Mouse (Mus musculus) heart, embryonic 12.5 days (tissue): ENCODE data around the gene Nprl2. TPM values are rescaled to one million over a fixed set of nuclear protein-coding genes. Genes with fewer than 3 reads are reported as not detected.

Experiments
- ATAC-seq: fragments of 200-750 bp; cut with Nextera tagmentation; 2 replicates; pipeline ENCODE4 v1.8.0; 2017; ENCODE audit warnings: moderate TSS enrichment, moderate library complexity; ENCODE audit not compliant: insufficient number of reproducible peaks, low FRiP score
- H3K27ac ChIP-seq: fragments of 300-500 bp; sonication (generic); 2 replicates; pipeline ENCODE4 v1.5.1; 2016; ENCODE audit warnings: mild to moderate bottlenecking, moderate library complexity; ENCODE audit not compliant: poor library complexity, severe bottlenecking
- H3K27me3 ChIP-seq: fragments of 300-500 bp; sonication (generic); replicated peaks from 2 replicates; pipeline ENCODE4 v1.6.1; 2016; ENCODE audit warnings: mild to moderate bottlenecking, moderate library complexity
- H3K36me3 ChIP-seq: fragments of 300-500 bp; sonication (generic); 2 replicates; pipeline ENCODE4 v1.6.1; 2016; ENCODE audit warnings: mild to moderate bottlenecking, moderate library complexity
- H3K4me1 ChIP-seq: fragments of 300-500 bp; sonication (generic); replicated peaks from 2 replicates; pipeline ENCODE4 v1.6.1; 2016; ENCODE audit warnings: mild to moderate bottlenecking
- H3K4me2 ChIP-seq: fragments of 300-500 bp; sonication (generic); 2 replicates; pipeline ENCODE4 v1.6.1; 2016; ENCODE audit warnings: mild to moderate bottlenecking, moderate library complexity
- H3K4me3 ChIP-seq: fragments of 300-500 bp; sonication (generic); 2 replicates; pipeline ENCODE4 v1.5.1; 2016; ENCODE audit warnings: mild to moderate bottlenecking
- H3K9ac ChIP-seq: fragments of 300-500 bp; sonication (generic); 2 replicates; pipeline ENCODE4 v1.6.1; 2016; ENCODE audit warnings: mild to moderate bottlenecking, moderate library complexity
- H3K9me3 ChIP-seq: fragments of 300-500 bp; sonication (generic); replicated peaks from 2 replicates; pipeline ENCODE4 v1.6.1; 2016; ENCODE audit warnings: mild to moderate bottlenecking, moderate library complexity
- WGBS: fragments of 180-500 bp; shearing (Covaris S2); methylation state at CpG from one replicate; pipeline ENCODE4 v1.1.7; 2016; 5-methylcytosine and 5-hydroxymethylcytosine counted together
- polyA plus RNA-seq: library from polyadenylated mRNA; unstranded; fragments of >200 nt; fragmentation: Nextera tagmentation; extraction: Ambion mirVana; gene quantifications from 2 replicates; pipeline ENCODE4 v1.2.1, GENCODE M21; 2016

Nprl2 gene
- polyA plus RNA-seq, 1 experiment from 2014 or later: 25.1 TPM

DNA sequence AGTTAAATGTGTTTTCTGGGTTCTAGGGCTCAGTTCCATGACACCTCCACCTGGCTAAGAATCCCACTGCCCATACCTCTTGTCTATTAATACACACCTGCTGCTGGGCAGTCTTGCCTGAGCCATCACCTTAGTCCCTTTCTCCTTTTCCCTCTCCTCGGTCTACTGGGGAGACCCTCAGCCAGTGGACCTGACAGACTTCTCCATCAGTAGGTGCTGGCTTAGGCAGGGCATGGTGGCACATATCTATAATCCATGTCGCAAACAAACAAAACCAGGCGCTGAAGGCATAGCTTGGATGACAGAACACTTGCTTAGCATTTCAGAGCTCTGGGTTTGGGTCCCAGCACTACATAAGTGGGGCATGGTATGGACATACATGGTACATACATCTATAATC, 3.3 kb upstream of the Nprl2 start:
- ATAC-seq: no peak
- Histone ChIP-seq H3K4me2 (no peak overlapping the region), H3K4me1 (peaks cover 42% of the 10 kb centered on the region), H3K9me3 (no peaks in the 10 kb centered on the region), H3K27me3 (no peaks in the 10 kb centered on the region), H3K36me3 (peaks cover 41% of the 10 kb centered on the region), H3K4me3 (no peak overlapping the region), H3K27ac (no peak overlapping the region), H3K9ac (no peak overlapping the region)
- 92% methylated on average over 3 of the region's 3 CpGs for WGBS

DNA sequence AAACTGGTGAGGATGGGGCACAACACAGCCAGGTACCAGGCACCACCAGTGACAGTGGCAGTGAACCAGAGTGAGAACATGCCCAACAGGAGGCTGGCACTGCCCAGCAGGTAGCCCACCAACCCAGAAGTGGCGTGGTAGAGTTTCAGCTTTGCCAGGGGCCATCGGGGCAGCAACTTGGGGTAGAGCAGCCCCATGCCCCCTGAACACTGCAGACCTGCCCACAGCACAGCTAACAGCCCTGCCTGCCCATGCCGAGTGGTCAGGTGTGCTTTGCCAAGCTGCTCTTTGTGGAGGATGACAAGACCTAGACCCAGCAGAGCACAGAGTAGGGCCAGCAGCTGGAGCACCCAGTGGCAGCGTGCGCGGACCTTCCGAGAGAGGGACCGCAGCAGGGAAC, 2.1 kb upstream of the Nprl2 start:
- peaks cover 53% of the 10 kb centered on the region for H3K36me3 ChIP-seq
- peaks cover 42% of the 10 kb centered on the region for H3K4me1 ChIP-seq
- no peaks in the 10 kb centered on the region for H3K9me3 ChIP-seq
- no peak overlapping the region for H3K27ac ChIP-seq
- no peak overlapping the region for H3K4me2 ChIP-seq
- 92% methylated on average over 8 of the region's 8 CpGs for WGBS
- no peak for ATAC-seq
- no peaks in the 10 kb centered on the region for H3K27me3 ChIP-seq
- no peak overlapping the region for H3K4me3 ChIP-seq
- no peak overlapping the region for H3K9ac ChIP-seq

DNA sequence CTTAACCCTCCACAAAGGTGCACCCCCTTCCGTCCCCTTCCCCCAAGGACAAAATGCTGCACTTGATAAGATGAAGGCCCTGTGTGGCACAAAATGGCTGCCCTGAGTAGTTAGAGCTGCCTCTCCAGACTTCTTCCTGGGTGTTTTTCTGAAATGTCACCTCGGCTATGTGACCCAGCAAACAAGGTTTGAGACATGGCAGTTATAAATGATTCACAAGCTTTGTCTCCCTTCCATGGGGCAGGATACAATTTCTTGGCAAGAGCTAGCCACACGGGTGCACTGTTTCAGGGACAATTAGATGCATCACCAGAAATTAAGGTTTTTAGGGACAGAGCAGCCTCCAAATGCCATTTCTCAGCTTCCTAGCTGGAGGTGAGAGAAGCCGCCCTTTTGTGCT, 1.6 kb upstream of the Nprl2 start:
- Histone ChIP-seq H3K9me3 (no peaks in the 10 kb centered on the region), H3K9ac (no peak overlapping the region), H3K27ac (no peak overlapping the region), H3K4me1 (peaks cover 38% of the 10 kb centered on the region), H3K4me3 (no peak overlapping the region), H3K4me2 (no peak overlapping the region), H3K27me3 (no peaks in the 10 kb centered on the region), H3K36me3 (peaks cover 57% of the 10 kb centered on the region)
- 66% methylated on average over 4 of the region's 4 CpGs for WGBS
- no peak for ATAC-seq

DNA sequence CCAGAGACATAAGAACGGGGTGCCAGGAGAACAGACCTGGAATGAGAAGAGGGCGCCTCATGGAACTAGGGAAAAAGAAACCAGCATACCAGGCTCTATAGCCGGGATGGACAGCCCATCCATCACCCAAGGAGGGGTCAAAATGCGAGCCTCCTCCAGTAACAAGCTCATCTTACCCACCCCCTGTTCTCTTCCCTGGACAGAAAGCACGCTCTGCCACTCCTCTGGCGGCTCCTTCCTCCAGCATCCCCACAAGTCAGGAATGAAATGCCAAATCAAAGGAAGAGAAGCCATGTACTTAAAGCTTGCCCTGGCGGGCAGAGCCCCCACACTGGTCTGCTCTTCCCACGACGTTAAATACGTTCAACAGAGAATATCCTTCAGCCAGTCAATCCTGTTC, 1.0 kb upstream of the Nprl2 start:
- peak overlapping the region; percentile 93 for H3K4me2 ChIP-seq
- no peak for ATAC-seq
- H3K27ac ChIP-seq: no peak overlapping the region
- peaks cover 33% of the 10 kb centered on the region for H3K4me1 ChIP-seq
- whole genome bisulfite sequencing: 27% methylated on average over 10 of the region's 10 CpGs
- H3K27me3 ChIP-seq: no peaks in the 10 kb centered on the region
- H3K4me3 ChIP-seq: peak overlapping the region; percentile 74
- peaks cover 57% of the 10 kb centered on the region for H3K36me3 ChIP-seq
- H3K9ac ChIP-seq: peak overlapping the region; percentile 86; the same call in 1 of the 2 replicates
- no peaks in the 10 kb centered on the region for H3K9me3 ChIP-seq

DNA sequence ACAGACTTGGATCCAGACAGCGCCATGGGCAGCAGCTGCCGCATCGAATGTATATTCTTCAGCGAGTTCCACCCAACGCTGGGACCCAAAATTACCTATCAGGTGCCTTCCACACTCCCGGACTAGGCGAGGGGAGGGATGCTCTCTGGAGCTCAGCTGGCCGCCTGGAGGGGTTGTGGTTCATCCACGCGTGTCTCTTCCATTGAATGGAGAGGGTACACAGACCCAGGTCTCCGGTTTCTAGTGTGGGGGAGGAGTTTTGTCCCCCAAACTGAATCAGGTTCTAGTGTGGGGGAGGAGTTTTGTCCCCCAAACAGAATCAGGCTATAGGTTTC, 293 bp downstream of the Nprl2 start:
- H3K9me3 ChIP-seq: no peaks in the 10 kb centered on the region
- 2% methylated on average over 11 of the region's 11 CpGs for WGBS
- peaks cover 49% of the 10 kb centered on the region for H3K36me3 ChIP-seq
- peak overlapping the region; percentile 93 for H3K4me2 ChIP-seq
- H3K4me3 ChIP-seq: peak overlapping the region; percentile 74
- H3K27me3 ChIP-seq: no peaks in the 10 kb centered on the region
- peak; percentile 5; the same call in 1 of the 2 replicates for ATAC-seq
- H3K9ac ChIP-seq: peak overlapping the region; percentile 86
- H3K4me1 ChIP-seq: peaks cover 28% of the 10 kb centered on the region
- peak overlapping the region; percentile 38; the same call in 1 of the 2 replicates for H3K27ac ChIP-seq

DNA sequence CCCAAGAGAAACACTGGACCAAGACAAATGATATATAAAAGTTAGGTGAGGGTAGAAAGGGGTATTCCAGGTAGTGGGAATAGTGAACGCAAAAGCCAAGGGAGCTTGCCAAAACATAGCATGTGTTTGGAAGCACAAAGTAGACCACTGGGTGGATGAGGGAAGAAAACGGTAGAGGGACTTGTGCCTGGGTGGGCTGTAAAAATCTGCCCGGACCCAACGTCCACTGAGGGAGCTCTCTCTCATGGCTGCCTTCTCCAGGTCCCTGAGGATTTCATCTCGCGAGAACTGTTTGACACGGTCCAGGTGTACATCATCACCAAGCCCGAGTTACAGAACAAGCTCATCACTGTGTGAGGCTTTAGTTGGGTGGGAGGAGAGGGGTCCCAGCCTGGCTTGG, 695 bp downstream of the Nprl2 start:
- H3K36me3 ChIP-seq: peaks cover 45% of the 10 kb centered on the region
- no peaks in the 10 kb centered on the region for H3K9me3 ChIP-seq
- peak overlapping the region; percentile 93 for H3K4me2 ChIP-seq
- no peak overlapping the region for H3K27ac ChIP-seq
- 44% methylated on average over 8 of the region's 8 CpGs for WGBS
- ATAC-seq: no peak
- H3K4me1 ChIP-seq: peaks cover 29% of the 10 kb centered on the region
- H3K27me3 ChIP-seq: 0 out of 2 replicates have a peak, but pooled peaks cover under 1% of the 10 kb centered on the region
- H3K4me3 ChIP-seq: peak overlapping the region; percentile 74
- H3K9ac ChIP-seq: peak overlapping the region; percentile 86

DNA sequence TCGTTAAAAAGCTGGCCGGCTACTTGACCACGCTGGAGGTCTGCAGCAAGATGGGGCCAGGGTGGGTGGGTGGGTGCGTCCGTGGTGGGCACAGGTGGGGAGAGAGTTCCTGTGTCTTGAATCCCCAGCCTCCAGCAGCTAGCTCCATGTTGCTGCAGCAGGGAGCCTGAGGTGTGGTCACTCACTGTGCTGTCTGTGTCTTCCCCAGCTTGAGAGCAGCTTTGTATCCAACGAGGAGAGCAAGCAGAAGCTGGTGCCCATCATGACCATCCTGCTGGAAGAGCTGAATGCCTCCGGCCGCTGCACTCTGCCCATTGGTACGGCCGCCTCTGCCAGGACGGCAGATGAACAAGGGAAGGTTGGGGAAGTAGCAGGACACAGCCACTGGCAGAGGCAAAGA, 1.3 kb downstream of the Nprl2 start:
- peaks cover 29% of the 10 kb centered on the region for H3K4me1 ChIP-seq
- peak overlapping the region; percentile 74; the same call in 1 of the 2 replicates for H3K4me3 ChIP-seq
- no peak overlapping the region for H3K27ac ChIP-seq
- no peaks in the 10 kb centered on the region for H3K9me3 ChIP-seq
- H3K36me3 ChIP-seq: peaks cover 39% of the 10 kb centered on the region
- peaks cover 6% of the 10 kb centered on the region for H3K27me3 ChIP-seq
- H3K4me2 ChIP-seq: peak overlapping the region; percentile 93
- WGBS: 84% methylated on average over 11 of the region's 11 CpGs
- no peak overlapping the region for H3K9ac ChIP-seq
- no peak for ATAC-seq

DNA sequence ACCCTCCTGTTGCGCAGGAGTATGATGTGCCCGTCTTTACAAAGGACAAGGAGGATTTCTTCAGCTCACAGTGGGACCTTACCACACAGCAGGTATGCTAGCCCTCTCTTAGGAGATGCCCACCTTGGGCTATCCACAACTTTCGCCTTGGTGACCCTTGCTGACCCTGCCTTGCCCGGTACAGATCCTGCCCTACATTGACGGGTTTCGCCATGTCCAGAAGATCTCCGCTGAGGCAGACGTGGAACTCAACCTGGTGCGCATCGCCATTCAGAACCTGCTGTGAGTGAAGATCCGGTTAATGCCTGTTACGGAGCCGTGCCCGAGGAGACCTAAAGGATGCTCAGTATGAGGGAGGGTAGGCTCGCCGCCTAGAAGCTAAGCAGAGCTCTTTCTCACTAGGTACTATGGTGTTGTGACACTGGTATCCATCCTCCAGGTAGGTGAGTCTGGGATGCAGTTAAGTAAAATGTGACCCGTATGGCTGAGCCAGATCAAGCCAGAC, 2.2 kb downstream of the Nprl2 start:
- peaks cover 29% of the 10 kb centered on the region for H3K4me1 ChIP-seq
- H3K27ac ChIP-seq: no peak overlapping the region
- H3K9ac ChIP-seq: no peak overlapping the region
- H3K9me3 ChIP-seq: no peaks in the 10 kb centered on the region
- peaks cover 30% of the 10 kb centered on the region for H3K36me3 ChIP-seq
- no peak overlapping the region for H3K4me3 ChIP-seq
- H3K27me3 ChIP-seq: peaks cover 16% of the 10 kb centered on the region
- ATAC-seq: no peak
- 94% methylated on average over 17 of the region's 17 CpGs for WGBS
- H3K4me2 ChIP-seq: no peak overlapping the region

DNA sequence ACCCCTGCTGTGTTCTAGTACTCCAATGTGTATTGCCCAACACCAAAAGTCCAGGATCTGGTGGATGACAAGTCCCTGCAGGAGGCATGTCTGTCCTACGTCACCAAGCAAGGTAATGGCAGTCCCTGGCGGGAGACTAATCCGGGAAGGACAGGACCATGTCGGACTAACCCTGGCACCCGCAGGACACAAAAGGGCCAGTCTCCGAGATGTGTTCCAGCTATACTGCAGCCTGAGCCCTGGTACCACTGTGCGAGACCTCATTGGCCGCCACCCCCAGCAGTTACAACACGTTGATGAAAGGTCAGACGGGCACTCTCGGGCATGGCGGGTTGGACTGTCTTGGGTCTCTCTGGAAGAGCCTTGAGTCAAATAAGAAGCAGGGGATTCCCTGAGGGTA, 2.7 kb downstream of the Nprl2 start:
- no peak for ATAC-seq
- H3K36me3 ChIP-seq: peaks cover 25% of the 10 kb centered on the region
- H3K27me3 ChIP-seq: peaks cover 20% of the 10 kb centered on the region
- H3K27ac ChIP-seq: no peak overlapping the region
- 90% methylated on average over 12 of the region's 12 CpGs for WGBS
- H3K9ac ChIP-seq: no peak overlapping the region
- H3K9me3 ChIP-seq: no peaks in the 10 kb centered on the region
- peaks cover 29% of the 10 kb centered on the region for H3K4me1 ChIP-seq
- no peak overlapping the region for H3K4me3 ChIP-seq
- no peak overlapping the region for H3K4me2 ChIP-seq

DNA sequence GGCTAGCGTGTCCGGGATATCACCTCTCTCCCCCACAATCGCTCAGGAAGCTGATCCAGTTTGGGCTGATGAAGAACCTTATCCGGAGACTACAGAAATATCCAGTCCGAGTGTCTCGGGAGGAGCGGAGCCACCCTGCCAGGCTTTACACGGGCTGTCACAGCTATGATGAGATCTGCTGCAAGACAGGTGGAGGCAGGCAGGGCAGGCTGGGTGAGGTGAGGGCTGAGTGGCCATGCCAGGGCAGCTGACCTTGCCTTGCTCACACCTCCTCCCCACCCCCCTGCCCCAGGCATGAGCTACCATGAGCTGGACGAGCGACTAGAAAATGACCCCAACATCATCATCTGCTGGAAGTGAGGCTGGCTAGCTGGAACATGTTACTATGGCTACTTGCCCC, 3.2 kb downstream of the Nprl2 start:
- H3K36me3 ChIP-seq: peaks cover 21% of the 10 kb centered on the region
- H3K4me3 ChIP-seq: no peak overlapping the region
- 86% methylated on average over 10 of the region's 10 CpGs for WGBS
- no peak overlapping the region for H3K4me2 ChIP-seq
- H3K27ac ChIP-seq: no peak overlapping the region
- H3K9ac ChIP-seq: no peak overlapping the region
- no peak for ATAC-seq
- H3K4me1 ChIP-seq: peaks cover 29% of the 10 kb centered on the region
- no peaks in the 10 kb centered on the region for H3K9me3 ChIP-seq
- peaks cover 25% of the 10 kb centered on the region for H3K27me3 ChIP-seq

DNA sequence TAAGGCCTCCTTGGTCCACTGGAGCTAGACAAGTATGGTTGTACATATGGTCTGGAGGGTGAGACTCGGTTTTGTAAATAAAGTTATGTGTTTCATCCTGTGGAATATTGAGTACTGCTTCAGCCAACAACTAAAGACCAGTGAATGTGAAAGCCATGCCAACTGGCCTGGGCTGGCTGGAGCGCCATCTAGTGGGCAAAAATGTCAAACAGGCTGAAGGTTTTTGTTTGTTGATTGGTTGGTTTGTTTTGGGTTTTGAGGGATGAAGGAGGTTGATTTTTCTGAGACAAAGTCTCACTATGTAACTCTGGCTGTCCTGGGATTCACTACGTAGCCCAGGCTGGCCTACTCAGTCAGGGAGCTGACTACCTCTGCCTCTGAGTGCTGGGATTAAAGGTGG, 3.6 kb downstream of the Nprl2 start:
- Histone ChIP-seq H3K4me1 (peaks cover 30% of the 10 kb centered on the region), H3K9me3 (no peaks in the 10 kb centered on the region), H3K4me3 (no peak overlapping the region), H3K9ac (no peak overlapping the region), H3K36me3 (peaks cover 21% of the 10 kb centered on the region), H3K27ac (no peak overlapping the region), H3K4me2 (no peak overlapping the region), H3K27me3 (peaks cover 29% of the 10 kb centered on the region)
- no peak for ATAC-seq
- WGBS: 11% methylated on average over 3 of the region's 3 CpGs

DNA sequence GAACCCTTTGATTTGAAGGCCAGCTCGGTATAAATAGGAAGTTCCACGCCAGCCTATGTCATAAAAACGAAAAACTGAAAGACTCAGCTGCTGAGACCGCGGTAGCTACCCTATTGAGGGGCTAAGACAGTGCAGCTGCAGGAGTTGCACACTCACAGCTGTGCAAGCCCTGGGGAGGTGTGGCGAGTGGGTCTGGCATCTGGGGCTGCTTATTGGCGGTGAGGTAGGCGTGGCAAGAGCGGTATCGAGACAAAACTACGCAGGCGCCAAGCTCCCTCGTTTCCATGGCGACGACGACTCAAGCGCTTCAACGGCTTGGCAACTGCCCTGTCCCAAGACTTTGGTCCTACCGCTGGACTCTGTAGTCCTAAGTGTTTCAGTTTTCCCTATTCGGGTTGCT, 5.0 kb downstream of the Nprl2 start, which contains the start of gene Zmynd10:
Gene Zmynd10 (plus strand): TSS at position 273 of the 400 bp plus-strand sequence.
- H3K4me2 ChIP-seq: peak within 1 kb of the TSS; percentile 49
- H3K9me3 ChIP-seq: no peaks in the 10 kb centered on the region
- H3K27ac ChIP-seq: no peak within 1 kb of the TSS
- H3K4me3 ChIP-seq: peak within 1 kb of the TSS; percentile 2; the same call in 1 of the 2 replicates
- WGBS: 5% methylated on average over 20 of the region's 20 CpGs
- H3K27me3 ChIP-seq: peaks cover 31% of the 10 kb centered on the region
- H3K9ac ChIP-seq: no peak within 1 kb of the TSS; the same call in 1 of the 2 replicates
- H3K4me1 ChIP-seq: peaks cover 37% of the 10 kb centered on the region
- H3K36me3 ChIP-seq: peaks cover 21% of the 10 kb centered on the region
- peak; percentile 67 for ATAC-seq
